Mouse (Mus musculus) olfactory bulb, adult 2 months (tissue): ENCODE measurements around the gene Sntb2.

Experiments
- CTCF ChIP-seq: fragments of 200-500 bp; IDR thresholded peaks from 2 replicates; pipeline ENCODE4 v1.5.1; 2012; ENCODE audit warnings: low read depth, mild to moderate bottlenecking, low read length, moderate library complexity; ENCODE audit not compliant: insufficient read depth
- POLR2A ChIP-seq: fragments of 200-500 bp; IDR thresholded peaks from 2 replicates; pipeline ENCODE4 v1.6.1; 2012; ENCODE audit warnings: mild to moderate bottlenecking, low read depth, low read length, moderate library complexity; ENCODE audit not compliant: insufficient read depth

DNA sequence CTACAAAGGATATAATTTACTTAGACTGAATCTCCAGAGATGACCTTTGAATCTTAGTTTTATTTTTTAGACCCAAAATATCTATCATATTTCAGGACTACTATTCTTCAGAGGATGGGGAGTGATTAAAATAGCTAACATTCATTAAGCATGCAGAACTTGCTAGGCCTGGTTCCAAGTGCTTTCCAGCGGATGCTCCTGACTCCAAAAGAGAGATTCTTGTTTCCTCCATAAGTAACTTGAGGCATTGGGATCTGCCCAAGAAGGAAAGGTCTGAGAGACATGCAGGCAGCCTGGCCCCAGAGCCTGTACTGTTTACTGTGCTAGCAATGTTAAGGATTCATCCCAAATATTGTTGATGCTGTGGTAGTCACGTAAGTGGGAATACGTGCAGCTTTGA, 26.8 kb downstream of the Sntb2 start:
- no peak for TF ChIP-seq CTCF
- no peak for TF ChIP-seq POLR2A
